Mouse (Mus musculus) liver, postnatal 0 days (tissue): ENCODE measurements at regions not wholly inside any gene's neighbourhood (a gene's known extent, or its start where the extent isn't known, plus 50 kb on each side); places are given as distances from the start of the nearest gene placed in this dataset.

Experiments used
- CTCF ChIP-seq: sonication (generic); IDR thresholded peaks from 2 replicates; pipeline ENCODE4 v1.5.1; 2016; ENCODE audit warnings: antibody characterized with exemption, low read depth
- EP300 ChIP-seq: IDR thresholded peaks from 2 replicates; pipeline ENCODE4 v1.6.1; 2016; ENCODE audit warnings: antibody characterized with exemption, low read depth, mild to moderate bottlenecking

- TF ChIP-seq CTCF (peak; percentile 57), EP300 (no peak)
These were observed 64.6 kb upstream of the Olig2 start for GRCm38 (mm10) chr16:91160679-91161078.
